Mouse (Mus musculus): ENCODE measurements around the gene Ric3. TPM values are rescaled to one million over a fixed set of nuclear protein-coding genes. Genes with fewer than 3 reads are reported as not detected.
"Not testable (repeated sequence)": the region's sequence is repeated elsewhere in the genome, so short reads cannot be mapped to it uniquely, and the experiment has no call there.

The Ric3 gene
- polyA plus RNA-seq (2012; rRNA removed), result 4.1 and 4.5 TPM in 2 replicates

- H3K27ac ChIP-seq (ENCODE audit: control insufficient read depth, insufficient read depth, low read depth, low read length), result peak within 1 kb of the TSS; percentile 84
- no peaks in the 10 kb centered on the region for H3K27me3 ChIP-seq (ENCODE audit: control insufficient read depth, insufficient read depth, low read length)
- TF ChIP-seq CTCF (IDR thresholded peaks at IDR 0.05; ENCODE audit: control insufficient read depth, insufficient read depth, insufficient replicate concordance, low read depth, low read length) (no peak), POLR2A (IDR thresholded peaks at IDR 0.05; ENCODE audit: control insufficient read depth, low read depth, low read length) (peak; percentile 79)
- peaks cover 4% of the 10 kb centered on the region for H3K4me1 ChIP-seq (ENCODE audit: control insufficient read depth, insufficient read depth, low read length)
- H3K4me3 ChIP-seq (ENCODE audit: control insufficient read depth, low read depth, low read length), result peak within 1 kb of the TSS; percentile 99
- no peaks in the 10 kb centered on the region for H3K36me3 ChIP-seq (ENCODE audit: control insufficient read depth, insufficient read depth, low read length)
Observed at GRCm38 (mm10) chr7:109083113-109083812, at the start of gene Ric3. Gene Ric3, minus strand, starts transcription at chr7:109083331.

GRCm38 (mm10) chr7:109131565-109131964 is 48.4 kb upstream of the Ric3 start:
- Histone ChIP-seq H3K27me3 (ENCODE audit: control insufficient read depth, insufficient read depth, low read length) (no peaks in the 10 kb centered on the region), H3K36me3 (ENCODE audit: control insufficient read depth, insufficient read depth, low read length) (no peaks in the 10 kb centered on the region), H3K4me3 (ENCODE audit: control insufficient read depth, low read depth, low read length) (no peak overlapping the region), H3K4me1 (ENCODE audit: control insufficient read depth, insufficient read depth, low read length) (no peaks in the 10 kb centered on the region), H3K27ac (ENCODE audit: control insufficient read depth, insufficient read depth, low read depth, low read length) (no peak overlapping the region)
- TF ChIP-seq CTCF (IDR thresholded peaks at IDR 0.05; ENCODE audit: control insufficient read depth, insufficient read depth, insufficient replicate concordance, low read depth, low read length) (no peak), POLR2A (IDR thresholded peaks at IDR 0.05; ENCODE audit: control insufficient read depth, low read depth, low read length) (no peak)

- Histone ChIP-seq H3K4me1 (ENCODE audit: control insufficient read depth, insufficient read depth, low read length) (no peaks in the 10 kb centered on the region), H3K36me3 (ENCODE audit: control insufficient read depth, insufficient read depth, low read length) (no peaks in the 10 kb centered on the region), H3K27ac (ENCODE audit: control insufficient read depth, insufficient read depth, low read depth, low read length) (no peak overlapping the region), H3K4me3 (ENCODE audit: control insufficient read depth, low read depth, low read length) (peak overlapping the region; percentile 63), H3K27me3 (ENCODE audit: control insufficient read depth, insufficient read depth, low read length) (no peaks in the 10 kb centered on the region)
- peak; percentile 46; the same call in 1 of the 2 replicates for TF ChIP-seq CTCF (IDR thresholded peaks at IDR 0.05; ENCODE audit: control insufficient read depth, insufficient read depth, insufficient replicate concordance, low read depth, low read length)
- no peak for TF ChIP-seq POLR2A (IDR thresholded peaks at IDR 0.05; ENCODE audit: control insufficient read depth, low read depth, low read length)
Observed at GRCm38 (mm10) chr7:109129946-109130686, 47.0 kb upstream of the Ric3 start.

- no peak overlapping the region for H3K27ac ChIP-seq (ENCODE audit: control insufficient read depth, insufficient read depth, low read depth, low read length)
- TF ChIP-seq CTCF (IDR thresholded peaks at IDR 0.05; ENCODE audit: control insufficient read depth, insufficient read depth, insufficient replicate concordance, low read depth, low read length) (no peak), POLR2A (IDR thresholded peaks at IDR 0.05; ENCODE audit: control insufficient read depth, low read depth, low read length) (no peak)
- H3K27me3 ChIP-seq (ENCODE audit: control insufficient read depth, insufficient read depth, low read length), result no peaks in the 10 kb centered on the region
- H3K4me3 ChIP-seq (ENCODE audit: control insufficient read depth, low read depth, low read length), result peak overlapping the region; percentile 28; the same call in 1 of the 2 replicates
- H3K4me1 ChIP-seq (ENCODE audit: control insufficient read depth, insufficient read depth, low read length), result no peaks in the 10 kb centered on the region
- no peaks in the 10 kb centered on the region for H3K36me3 ChIP-seq (ENCODE audit: control insufficient read depth, insufficient read depth, low read length)
Observed at GRCm38 (mm10) chr7:109129442-109129841, 46.3 kb upstream of the Ric3 start.

GRCm38 (mm10) chr7:109115929-109116328 is 32.8 kb upstream of the Ric3 start:
- no peak for TF ChIP-seq POLR2A (IDR thresholded peaks at IDR 0.05; ENCODE audit: control insufficient read depth, low read depth, low read length)
- TF ChIP-seq CTCF (IDR thresholded peaks at IDR 0.05; ENCODE audit: control insufficient read depth, insufficient read depth, insufficient replicate concordance, low read depth, low read length), result no peak
- Histone ChIP-seq H3K4me3 (ENCODE audit: control insufficient read depth, low read depth, low read length) (no peak overlapping the region), H3K4me1 (ENCODE audit: control insufficient read depth, insufficient read depth, low read length) (no peaks in the 10 kb centered on the region), H3K27me3 (ENCODE audit: control insufficient read depth, insufficient read depth, low read length) (no peaks in the 10 kb centered on the region), H3K27ac (ENCODE audit: control insufficient read depth, insufficient read depth, low read depth, low read length) (no peak overlapping the region), H3K36me3 (ENCODE audit: control insufficient read depth, insufficient read depth, low read length) (no peaks in the 10 kb centered on the region)

- not testable (repeated sequence) for H3K27me3 ChIP-seq (ENCODE audit: control insufficient read depth, insufficient read depth, low read length); H3K27ac ChIP-seq (ENCODE audit: control insufficient read depth, insufficient read depth, low read depth, low read length); H3K4me1 ChIP-seq (ENCODE audit: control insufficient read depth, insufficient read depth, low read length); H3K4me3 ChIP-seq (ENCODE audit: control insufficient read depth, low read depth, low read length); H3K36me3 ChIP-seq (ENCODE audit: control insufficient read depth, insufficient read depth, low read length)
Observed at GRCm38 (mm10) chr7:109115488-109115887, 32.4 kb upstream of the Ric3 start.

GRCm38 (mm10) chr7:109114950-109115349 is 31.8 kb upstream of the Ric3 start:
- Histone ChIP-seq H3K36me3 (ENCODE audit: control insufficient read depth, insufficient read depth, low read length) (no peaks in the 10 kb centered on the region), H3K4me1 (ENCODE audit: control insufficient read depth, insufficient read depth, low read length) (no peaks in the 10 kb centered on the region), H3K27ac (ENCODE audit: control insufficient read depth, insufficient read depth, low read depth, low read length) (no peak overlapping the region), H3K27me3 (ENCODE audit: control insufficient read depth, insufficient read depth, low read length) (no peaks in the 10 kb centered on the region), H3K4me3 (ENCODE audit: control insufficient read depth, low read depth, low read length) (no peak overlapping the region)
- TF ChIP-seq CTCF (IDR thresholded peaks at IDR 0.05; ENCODE audit: control insufficient read depth, insufficient read depth, insufficient replicate concordance, low read depth, low read length) (no peak), POLR2A (IDR thresholded peaks at IDR 0.05; ENCODE audit: control insufficient read depth, low read depth, low read length) (no peak)
